Mouse (Mus musculus): ENCODE measurements around the gene Adgrd1.

Gene Adgrd1

GRCm38 (mm10) chr5:129096511-129096910 is at the start of gene Adgrd1:
Gene Adgrd1, plus strand, starts transcription at chr5:129096750.
- no peak for DNase-seq

GRCm38 (mm10) chr5:129049372-129049771 is 47.2 kb upstream of the Adgrd1 start:
- peak; percentile 65 for DNase-seq

- no peak for DNase-seq
These were observed 44.6 kb upstream of the Adgrd1 start for GRCm38 (mm10) chr5:129051910-129052309.

- no peak for DNase-seq
These were observed 43.8 kb upstream of the Adgrd1 start for GRCm38 (mm10) chr5:129052636-129053355.

GRCm38 (mm10) chr5:129054675-129055284 is 41.8 kb upstream of the Adgrd1 start:
- no peak for DNase-seq

GRCm38 (mm10) chr5:129059116-129059515 is 37.4 kb upstream of the Adgrd1 start:
- no peak for DNase-seq

- peak; percentile 78 for DNase-seq
These were observed 35.0 kb upstream of the Adgrd1 start for GRCm38 (mm10) chr5:129061579-129061978.

GRCm38 (mm10) chr5:129063037-129063791 is 33.3 kb upstream of the Adgrd1 start:
- peak; percentile 91 for DNase-seq

- no peak for DNase-seq
These were observed 32.8 kb upstream of the Adgrd1 start for GRCm38 (mm10) chr5:129063792-129064087.

- no peak for DNase-seq
These were observed 32.4 kb upstream of the Adgrd1 start for GRCm38 (mm10) chr5:129064186-129064585.

- DNase-seq: no peak
These were observed 31.2 kb upstream of the Adgrd1 start for GRCm38 (mm10) chr5:129065301-129065700.

- DNase-seq: no peak
These were observed 30.6 kb upstream of the Adgrd1 start for GRCm38 (mm10) chr5:129065946-129066345.

- DNase-seq: no peak
These were observed 29.9 kb upstream of the Adgrd1 start for GRCm38 (mm10) chr5:129066541-129067230.

- DNase-seq: no peak
These were observed 29.2 kb upstream of the Adgrd1 start for GRCm38 (mm10) chr5:129067231-129067834.

- DNase-seq: no peak
These were observed 24.7 kb upstream of the Adgrd1 start for GRCm38 (mm10) chr5:129071761-129072280.

GRCm38 (mm10) chr5:129073404-129073803 is 23.1 kb upstream of the Adgrd1 start:
- no peak for DNase-seq

- no peak for DNase-seq
These were observed 20.5 kb upstream of the Adgrd1 start for GRCm38 (mm10) chr5:129076098-129076497.

- no peak for DNase-seq
These were observed 19.3 kb upstream of the Adgrd1 start for GRCm38 (mm10) chr5:129077240-129077639.

GRCm38 (mm10) chr5:129081521-129081920 is 15.0 kb upstream of the Adgrd1 start:
- DNase-seq: no peak

- DNase-seq: no peak
These were observed 11.4 kb upstream of the Adgrd1 start for GRCm38 (mm10) chr5:129085153-129085552.

GRCm38 (mm10) chr5:129092345-129093065 is 4.0 kb upstream of the Adgrd1 start:
- no peak for DNase-seq

GRCm38 (mm10) chr5:129093158-129093557 is 3.4 kb upstream of the Adgrd1 start:
- DNase-seq: no peak

Data from right cerebral cortex, postnatal 14 days (tissue).